Mouse (Mus musculus) thymus, adult 2 months (tissue): ENCODE measurements at regions not wholly inside any gene's neighbourhood (a gene's known extent, or its start where the extent isn't known, plus 50 kb on each side); places are given as distances from the start of the nearest gene placed in this dataset.

Experiments used
- CTCF ChIP-seq: fragments of 200-500 bp; IDR thresholded peaks from 2 replicates; pipeline ENCODE4 v1.5.1; 2012; ENCODE audit warnings: mild to moderate bottlenecking, control low read depth, low read length, moderate library complexity, borderline replicate concordance; ENCODE audit not compliant: control insufficient read depth, poor library complexity, insufficient read depth; ENCODE audit errors: extremely low read depth
- POLR2A ChIP-seq: fragments of 200-500 bp; IDR thresholded peaks from 2 replicates; pipeline ENCODE4 v1.6.1; 2012; ENCODE audit warnings: mild to moderate bottlenecking, low read length, control low read depth, moderate library complexity; ENCODE audit not compliant: control insufficient read depth, poor library complexity, insufficient read depth; ENCODE audit errors: extremely low read depth

- TF ChIP-seq CTCF: no peak
- no peak for TF ChIP-seq POLR2A
Observed at GRCm38 (mm10) chr14:105779760-105780159, 116.9 kb downstream of the Spry2 start.
